Mouse (Mus musculus): ENCODE data around the gene Ttc24.

GRCm38 (mm10) chr3:88102611-88103010 is 24.5 kb upstream of the Ttc24 start:
- TF ChIP-seq CTCF (IDR thresholded peaks at IDR 0.05; ENCODE audit: borderline replicate concordance, control insufficient read depth, extremely low read depth, insufficient read depth, low read length, poor library complexity) = no peak
- TF ChIP-seq POLR2A (IDR thresholded peaks at IDR 0.05; ENCODE audit: control insufficient read depth, extremely low read depth, insufficient read depth, low read length, poor library complexity) = no peak
